Mouse (Mus musculus) hindbrain, postnatal 0 days (tissue): Measurements from ENCODE around the gene Nfib. TPM values are rescaled to one million over a fixed set of nuclear protein-coding genes. Genes with fewer than 3 reads are reported as not detected.
A peak's percentile ranks its signal among the peaks of the same experiment; 100 is the strongest.

Source experiments
- ATAC-seq: fragments of 200-750 bp; cut with Nextera tagmentation; 2 replicates; pipeline ENCODE4 v1.8.0; 2017; ENCODE audit warnings: mild to moderate bottlenecking, moderate TSS enrichment, moderate library complexity
- DNase-seq: peaks from one replicate; pipeline ENCODE4 v3.0.0-alpha.2; 2015; ENCODE audit warnings: low spot score
- H3K27ac ChIP-seq: fragments of 300-500 bp; sonication (generic); 2 replicates; pipeline ENCODE4 v1.5.1; 2014; ENCODE audit warnings: mild to moderate bottlenecking
- H3K27me3 ChIP-seq: fragments of 300-500 bp; sonication (generic); 2 replicates; pipeline ENCODE4 v1.6.1; 2014; ENCODE audit warnings: low read length, mixed read lengths; ENCODE audit not compliant: insufficient read depth
- H3K36me3 ChIP-seq: fragments of 300-500 bp; sonication (generic); 2 replicates; pipeline ENCODE4 v1.6.1; 2014; ENCODE audit warnings: low read length, mixed read lengths; ENCODE audit not compliant: insufficient read depth
- H3K4me1 ChIP-seq: fragments of 300-500 bp; sonication (generic); 2 replicates; pipeline ENCODE4 v1.6.1; 2014; ENCODE audit warnings: antibody characterized with exemption, low read length, mixed read lengths; ENCODE audit not compliant: insufficient read depth
- H3K4me2 ChIP-seq: fragments of 300-500 bp; sonication (generic); 2 replicates; pipeline ENCODE4 v1.6.1; 2014; ENCODE audit warnings: low read depth, mild to moderate bottlenecking, low read length, moderate library complexity, mixed read lengths
- H3K4me3 ChIP-seq: fragments of 300-500 bp; sonication (generic); 2 replicates; pipeline ENCODE4 v1.5.1; 2014; ENCODE audit warnings: low read length
- H3K9ac ChIP-seq: fragments of 300-500 bp; sonication (generic); replicated peaks from 2 replicates; pipeline ENCODE4 v1.6.1; 2014; ENCODE audit warnings: mild to moderate bottlenecking, low read length, moderate library complexity, mixed read lengths
- H3K9me3 ChIP-seq: fragments of 300-500 bp; sonication (generic); 2 replicates; pipeline ENCODE4 v1.6.1; 2016; ENCODE audit warnings: low read length, mixed read lengths
- CTCF ChIP-seq: IDR thresholded peaks from 2 replicates; pipeline ENCODE4 v1.5.1; 2016; ENCODE audit warnings: antibody characterized with exemption, control low read depth, low read depth
- WGBS: fragments of 180-500 bp; shearing (Covaris S2); extraction: QIAGEN DNeasy Blood & Tissue Kit; methylation state at CpG from one replicate; pipeline ENCODE4 v1.1.7; 2014; 5-methylcytosine and 5-hydroxymethylcytosine counted together
- polyA plus RNA-seq: library from polyadenylated mRNA; unstranded; fragments of >200 nt; fragmentation: Nextera tagmentation; extraction: Ambion mirVana; gene quantifications from 2 replicates; pipeline ENCODE4 v1.2.1, GENCODE M21; 2015
- total RNA-seq: library from RNA; depleted of rRNA; stranded (reverse); fragments of >200 nt; gene quantifications from 2 replicates; pipeline ENCODE4 v1.2.3, GENCODE M21; 2014

Gene Nfib
- total and polyA plus RNA-seq, 2 experiments from 2014 or later, result 69.8 to 112 TPM

DNA sequence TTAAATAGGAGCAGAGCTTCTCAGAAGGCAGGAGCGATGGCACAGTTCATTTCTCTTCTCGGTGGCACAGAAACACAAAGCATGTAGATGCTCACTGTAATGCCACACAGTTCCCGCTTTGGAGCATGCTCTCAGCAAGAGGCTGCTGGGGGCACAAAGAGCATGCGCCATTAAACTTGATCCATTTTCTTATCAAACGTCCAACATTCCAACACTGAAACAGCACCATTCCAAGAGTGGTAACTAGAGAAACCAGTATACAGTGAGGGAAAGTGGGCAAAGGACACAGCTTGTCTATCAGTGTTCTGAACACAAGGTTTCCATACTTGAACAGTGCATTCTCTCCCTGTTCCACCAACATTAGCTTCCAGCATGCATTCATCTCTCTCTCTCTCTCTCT is 206.3 kb downstream of the Nfib start:
- TF ChIP-seq CTCF, result no peak
- WGBS, result 31% methylated on average over 5 of the region's 5 CpGs
- peak; percentile 78 for DNase-seq
- Histone ChIP-seq H3K36me3 (0 out of 2 replicates have a peak, but pooled peaks cover 6% of the 10 kb centered on the region), H3K9me3 (no peaks in the 10 kb centered on the region), H3K4me1 (no peaks in the 10 kb centered on the region), H3K27me3 (no peaks in the 10 kb centered on the region), H3K4me2 (peak overlapping the region; percentile 74), H3K27ac (peak overlapping the region; percentile 86), H3K9ac (peak overlapping the region; percentile 58), H3K4me3 (peak overlapping the region; percentile 81)
- peak; percentile 33 for ATAC-seq

DNA sequence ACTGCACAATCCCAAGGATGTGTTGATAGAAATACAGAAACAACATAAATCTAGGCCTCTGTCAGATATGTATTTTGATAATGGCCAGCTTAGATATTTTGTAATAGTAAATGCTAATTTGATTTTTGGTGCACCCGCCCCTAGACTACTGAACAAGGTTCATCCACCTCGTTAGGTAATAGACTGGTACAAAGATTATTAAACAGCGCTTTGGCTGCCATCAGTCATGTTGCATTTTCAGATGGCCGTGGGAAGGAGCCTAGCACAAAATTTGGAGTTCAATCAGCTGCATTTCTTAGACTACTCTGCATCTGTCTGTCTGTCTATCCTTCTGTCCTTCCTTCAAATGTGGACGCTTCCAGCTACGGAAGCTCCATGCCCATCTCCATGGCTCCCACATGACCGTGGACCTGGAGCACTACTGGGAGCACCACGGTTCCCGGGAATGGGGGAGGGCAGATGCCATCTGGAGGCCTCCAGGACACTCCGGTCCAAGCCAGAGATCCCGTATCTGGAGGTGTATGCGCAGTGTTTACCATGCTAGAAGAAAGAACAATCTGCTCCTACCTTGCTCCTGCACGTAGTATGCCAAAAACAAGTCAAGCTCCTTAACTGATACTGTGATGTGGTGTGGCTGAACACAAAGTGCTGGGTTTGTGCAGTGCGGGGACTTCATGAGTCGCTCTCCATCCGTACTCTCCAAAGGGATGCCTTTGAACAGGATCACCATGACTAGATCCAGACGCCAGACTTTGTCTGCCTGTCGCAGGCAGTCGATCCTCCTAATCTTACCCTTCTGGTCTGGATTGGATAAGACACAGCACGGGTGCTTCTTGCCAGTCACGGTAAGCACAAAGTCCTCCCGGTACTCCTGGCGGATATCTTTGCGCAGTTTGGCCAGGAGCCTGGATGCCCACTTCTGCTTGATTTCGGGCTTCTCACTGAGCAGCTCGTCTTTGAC is 207.6 kb downstream of the Nfib start:
- peak; percentile 46 for ATAC-seq
- peak overlapping the region; percentile 58 for H3K9ac ChIP-seq
- peak overlapping the region; percentile 86 for H3K27ac ChIP-seq
- no peaks in the 10 kb centered on the region for H3K27me3 ChIP-seq
- WGBS, result 47% methylated on average over 26 of the region's 26 CpGs
- peak; percentile 63 for DNase-seq
- peak overlapping the region; percentile 74 for H3K4me2 ChIP-seq
- TF ChIP-seq CTCF, result no peak
- H3K36me3 ChIP-seq, result 0 out of 2 replicates have a peak, but pooled peaks cover 6% of the 10 kb centered on the region
- H3K4me3 ChIP-seq, result peak overlapping the region; percentile 81
- no peaks in the 10 kb centered on the region for H3K9me3 ChIP-seq
- no peaks in the 10 kb centered on the region for H3K4me1 ChIP-seq

DNA sequence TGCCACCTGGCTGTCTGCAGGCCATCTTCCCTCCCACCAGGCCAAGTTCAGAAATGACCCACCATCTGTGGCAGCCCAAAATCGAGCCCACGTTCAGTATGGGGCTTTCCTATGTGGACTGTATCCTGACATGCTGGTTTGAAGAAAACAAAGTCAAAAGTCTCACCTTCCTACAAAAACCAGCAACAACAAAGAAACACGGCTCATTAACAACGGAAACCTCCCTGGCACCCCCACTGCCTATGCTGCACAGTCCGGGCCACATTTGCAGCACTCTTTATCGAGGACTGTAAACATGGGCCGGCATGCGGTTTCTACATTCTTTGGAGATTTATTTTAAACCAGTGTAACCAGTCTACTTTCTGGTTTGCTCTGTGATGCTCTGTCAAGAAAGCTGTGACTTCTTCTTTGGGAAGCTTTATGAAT is 208.4 kb downstream of the Nfib start:
- no peaks in the 10 kb centered on the region for H3K27me3 ChIP-seq
- H3K4me1 ChIP-seq, result no peaks in the 10 kb centered on the region
- TF ChIP-seq CTCF, result no peak
- 44% methylated on average over 8 of the region's 8 CpGs for WGBS
- no peaks in the 10 kb centered on the region for H3K9me3 ChIP-seq
- H3K27ac ChIP-seq, result peak overlapping the region; percentile 86
- DNase-seq (peak; percentile 44), ATAC-seq (no peak)
- peak overlapping the region; percentile 81 for H3K4me3 ChIP-seq
- H3K4me2 ChIP-seq, result peak overlapping the region; percentile 74
- 0 out of 2 replicates have a peak, but pooled peaks cover 6% of the 10 kb centered on the region for H3K36me3 ChIP-seq
- peak overlapping the region; percentile 58 for H3K9ac ChIP-seq

DNA sequence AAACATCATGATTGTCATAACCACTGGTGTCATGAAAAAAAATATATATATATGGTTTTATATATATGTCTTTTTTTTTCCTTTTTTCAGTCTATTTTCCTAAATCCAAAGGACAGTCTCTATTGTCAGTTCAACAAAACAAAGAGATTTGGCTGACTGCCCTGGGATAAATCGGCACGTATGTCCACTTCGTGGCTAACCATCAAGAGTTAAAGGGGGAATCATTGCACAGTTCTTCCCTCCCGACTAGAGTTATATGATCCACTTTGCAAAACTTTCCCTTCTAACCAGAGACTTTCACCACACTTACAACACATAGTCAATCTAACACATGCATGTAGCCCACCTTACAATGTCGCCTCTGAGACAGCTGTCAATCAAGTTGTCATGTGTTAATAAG is 209.2 kb downstream of the Nfib start:
- Histone ChIP-seq H3K9ac (peak overlapping the region; percentile 58), H3K27me3 (no peaks in the 10 kb centered on the region), H3K4me1 (0 out of 2 replicates have a peak, but pooled peaks cover 3% of the 10 kb centered on the region), H3K9me3 (no peaks in the 10 kb centered on the region), H3K4me2 (peak overlapping the region; percentile 74), H3K4me3 (peak overlapping the region; percentile 81), H3K36me3 (0 out of 2 replicates have a peak, but pooled peaks cover 6% of the 10 kb centered on the region), H3K27ac (peak overlapping the region; percentile 86)
- WGBS, result 31% methylated on average over 5 of the region's 5 CpGs
- ATAC-seq (no peak), DNase-seq (peak; percentile 61)
- no peak for TF ChIP-seq CTCF

DNA sequence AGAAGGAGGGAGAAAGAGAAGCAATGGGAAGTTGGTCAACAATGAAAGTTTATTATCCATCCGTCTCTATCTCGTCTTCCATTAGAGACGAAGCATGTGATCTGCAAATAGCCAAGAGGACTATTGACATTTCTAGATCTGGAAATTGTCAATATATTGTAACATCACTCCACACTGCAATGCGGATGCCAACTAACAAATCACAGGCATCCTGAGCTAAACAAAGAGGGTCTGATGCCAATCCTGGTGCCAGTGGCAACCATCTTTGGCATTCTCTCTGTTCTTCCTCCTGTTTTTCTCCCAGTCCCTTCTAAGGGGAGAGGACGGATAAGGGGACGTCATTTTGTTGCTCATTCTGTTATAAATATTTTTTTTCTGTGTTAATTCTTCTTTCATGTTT is 209.9 kb downstream of the Nfib start:
- peak; percentile 80 for DNase-seq
- peak; percentile 50 for ATAC-seq
- TF ChIP-seq CTCF, result no peak
- Histone ChIP-seq H3K36me3 (0 out of 2 replicates have a peak, but pooled peaks cover 6% of the 10 kb centered on the region), H3K27ac (peak overlapping the region; percentile 86), H3K9me3 (no peaks in the 10 kb centered on the region), H3K4me3 (peak overlapping the region; percentile 81), H3K9ac (peak overlapping the region; percentile 58), H3K4me1 (0 out of 2 replicates have a peak, but pooled peaks cover 3% of the 10 kb centered on the region), H3K4me2 (peak overlapping the region; percentile 74), H3K27me3 (no peaks in the 10 kb centered on the region)
- WGBS, result 40% methylated on average over 6 of the region's 6 CpGs

DNA sequence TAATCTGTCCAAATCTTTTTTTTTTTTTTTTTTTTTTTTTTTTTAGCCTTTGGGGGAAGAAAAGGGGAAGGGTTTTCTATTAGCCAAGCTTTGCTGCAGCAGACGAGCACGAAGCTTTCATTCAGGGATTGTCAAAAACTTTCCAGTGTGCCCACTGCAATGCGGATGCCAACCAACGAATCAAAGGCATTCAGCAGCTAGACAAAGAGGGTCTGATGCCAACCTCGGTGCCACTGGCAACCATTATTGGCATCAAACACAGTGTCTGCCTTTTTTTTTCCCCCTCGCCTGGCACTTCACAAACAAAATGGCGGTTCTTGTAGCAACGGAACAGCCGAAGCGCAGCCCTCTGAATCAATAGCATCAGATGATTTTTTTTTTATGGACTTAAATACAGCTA is 210.7 kb downstream of the Nfib start:
- Histone ChIP-seq H3K4me2 (peak overlapping the region; percentile 74), H3K4me3 (peak overlapping the region; percentile 81), H3K36me3 (0 out of 2 replicates have a peak, but pooled peaks cover 6% of the 10 kb centered on the region), H3K27ac (peak overlapping the region; percentile 86), H3K9ac (0 out of 2 replicates have a peak overlapping the region, but pooled peaks have one; percentile 58), H3K9me3 (no peaks in the 10 kb centered on the region), H3K4me1 (0 out of 2 replicates have a peak, but pooled peaks cover 3% of the 10 kb centered on the region), H3K27me3 (no peaks in the 10 kb centered on the region)
- ATAC-seq (peak; percentile 79), DNase-seq (peak; percentile 96)
- WGBS, result 30% methylated on average over 10 of the region's 10 CpGs
- TF ChIP-seq CTCF, result no peak
